Mouse (Mus musculus) layer of hippocampus, adult 8-10 months (tissue): ENCODE measurements around the gene Nfyb. TPM values are rescaled to one million over a fixed set of nuclear protein-coding genes. Genes with fewer than 3 reads are reported as not detected.

Experiments
- DNase-seq, 2 experiments: peaks; one replicate each; pipeline ENCODE4 v3.0.0; 2022; ENCODE audit warnings: low spot score in 2 of 2
- total RNA-seq, 4 experiments: library from RNA; stranded (reverse); gene quantifications; 2 replicates each; pipeline ENCODE4 v1.2.4; 2022

Gene Nfyb
- total RNA-seq, 4 experiments from 2014 or later = 58.1 to 69.3 (median 62.9) TPM

DNA sequence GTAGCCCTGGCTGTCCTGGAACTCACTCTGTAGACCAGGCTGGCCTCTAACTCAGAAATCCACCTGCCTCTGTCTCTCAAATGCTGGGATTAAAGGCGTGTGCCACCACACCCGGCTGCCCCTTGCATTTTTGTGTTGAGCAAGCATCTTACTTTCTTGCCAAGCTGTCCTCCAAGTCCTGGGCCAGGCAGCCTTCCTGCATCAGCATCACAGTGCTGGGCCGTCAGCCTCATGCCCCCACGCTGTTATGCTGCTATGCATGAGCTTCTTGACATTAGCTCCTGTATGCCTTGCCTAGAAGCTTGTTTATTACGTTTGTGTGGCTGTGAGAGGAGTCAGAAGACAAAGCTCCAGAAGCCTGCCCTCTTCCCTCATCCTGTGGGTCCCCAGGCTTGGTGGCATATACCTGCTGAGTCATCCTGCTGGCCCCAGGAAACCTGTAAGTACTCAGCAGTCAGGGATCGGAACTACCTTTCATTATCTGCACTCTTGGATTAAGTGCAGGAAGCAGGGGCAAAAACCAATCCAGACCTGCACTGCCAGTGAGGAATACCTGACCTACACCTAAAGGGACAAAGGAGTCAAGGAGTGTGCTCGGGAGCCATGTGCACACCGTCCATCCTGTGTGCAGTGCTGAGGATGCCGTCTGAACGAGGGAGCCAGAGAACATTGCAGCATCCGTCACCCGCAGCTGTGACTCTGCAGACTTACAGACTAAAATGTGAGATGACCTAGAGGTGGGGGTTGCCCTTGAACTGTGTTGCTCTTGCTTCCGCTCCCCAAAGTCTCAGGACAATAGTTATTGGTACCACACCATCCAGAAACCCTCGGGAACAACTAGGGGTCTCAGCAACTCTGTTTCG is 16.7 kb downstream of the Nfyb start:
- DNase-seq = no peak

DNA sequence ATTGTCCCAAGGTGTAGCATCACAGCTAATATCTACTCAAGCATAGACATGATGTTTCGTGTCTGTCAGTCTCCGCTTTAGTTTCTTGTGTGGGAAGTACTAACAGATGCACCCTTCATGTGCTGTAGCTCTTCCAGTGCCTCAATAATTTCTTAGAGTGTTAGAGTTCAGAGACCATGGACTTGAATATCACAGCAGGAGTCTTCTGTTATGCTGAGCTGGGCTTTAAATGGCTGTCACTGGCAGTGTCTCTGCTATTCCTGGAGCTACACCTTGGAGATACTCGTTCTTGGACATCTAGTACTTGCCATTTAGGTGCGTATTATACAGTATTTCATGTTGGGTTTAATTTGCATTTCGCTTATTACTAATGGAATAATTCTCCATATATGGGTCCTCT is 18.6 kb downstream of the Nfyb start:
- DNase-seq = no peak

DNA sequence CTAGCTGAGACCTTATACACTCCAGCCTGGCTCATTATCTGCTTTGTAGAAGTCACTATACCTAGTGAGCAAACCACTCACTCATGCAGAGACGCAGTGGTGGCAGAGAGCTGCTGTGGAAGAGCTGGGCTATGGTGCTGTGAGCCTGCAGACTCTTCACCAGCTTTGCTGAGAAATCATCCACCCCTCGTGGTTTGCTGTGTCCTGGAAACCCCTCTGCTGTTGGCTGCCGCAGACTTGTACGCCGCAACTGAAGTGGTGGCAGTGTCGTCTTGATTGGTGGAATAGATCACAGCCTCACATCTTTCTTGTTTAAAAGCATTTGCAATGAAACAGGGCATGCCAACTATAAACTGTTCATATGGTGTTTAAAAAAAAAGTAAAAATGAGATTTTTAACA is 19.6 kb downstream of the Nfyb start:
- DNase-seq = no peak

DNA sequence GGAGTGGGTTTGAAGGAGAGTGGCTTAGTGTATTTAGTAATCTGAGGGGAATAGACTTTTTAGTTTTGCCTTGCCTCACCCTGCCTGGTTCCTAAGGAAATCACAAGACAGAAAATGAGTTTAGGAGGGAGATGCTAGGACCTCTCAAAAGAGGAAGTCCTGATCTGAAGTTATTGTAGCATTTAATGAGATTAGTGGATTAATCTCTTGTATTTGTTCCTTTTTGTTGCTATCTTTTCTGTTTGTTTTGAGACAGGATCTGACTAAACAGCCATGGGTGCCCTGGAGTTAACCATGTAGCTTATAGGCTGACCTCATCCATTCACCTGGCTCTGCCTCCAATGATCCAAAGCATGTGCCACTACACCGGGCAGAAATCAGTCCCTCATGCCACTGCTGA is 21.4 kb downstream of the Nfyb start:
- DNase-seq = no peak

DNA sequence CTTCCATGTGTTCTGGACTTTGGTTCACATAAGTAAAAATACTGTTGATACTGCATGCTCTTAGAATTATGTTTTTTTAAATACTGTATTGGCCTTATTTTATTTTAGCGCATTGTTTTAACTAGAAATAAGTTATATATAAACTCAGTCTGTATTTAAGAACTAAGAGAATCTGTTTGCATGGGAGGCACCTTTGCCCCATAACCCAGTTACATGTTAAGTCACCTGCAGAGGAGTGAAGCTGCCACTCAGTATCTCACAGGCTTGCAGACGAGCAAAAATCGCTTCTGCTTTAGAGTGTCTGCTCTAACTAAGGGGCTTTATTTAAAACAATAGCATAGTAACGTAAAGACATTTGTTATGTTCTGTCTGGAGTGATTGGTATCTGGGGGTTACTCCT is 22.1 kb downstream of the Nfyb start:
- no peak for DNase-seq

DNA sequence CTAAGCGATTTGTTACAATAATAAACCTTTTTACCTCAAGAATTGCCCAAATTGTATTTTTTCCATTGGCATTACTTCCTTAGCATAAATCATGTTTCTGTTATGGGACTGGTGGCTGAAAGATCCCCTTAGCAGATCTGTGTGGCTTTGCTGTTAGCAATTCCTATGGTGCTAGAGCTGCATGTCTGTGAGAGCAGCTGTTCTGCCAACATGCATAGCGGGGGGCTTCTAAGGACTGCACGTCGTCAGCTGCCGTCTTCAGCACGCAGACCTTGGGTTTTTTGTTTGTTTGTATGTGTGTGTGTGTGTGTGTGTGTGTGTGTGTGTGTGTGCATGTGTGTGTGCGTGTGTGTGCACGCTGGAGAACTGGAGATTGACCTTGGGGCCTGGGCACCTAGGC is 22.6 kb downstream of the Nfyb start:
- peak in 1 of 2 experiments; percentile 4 for DNase-seq

DNA sequence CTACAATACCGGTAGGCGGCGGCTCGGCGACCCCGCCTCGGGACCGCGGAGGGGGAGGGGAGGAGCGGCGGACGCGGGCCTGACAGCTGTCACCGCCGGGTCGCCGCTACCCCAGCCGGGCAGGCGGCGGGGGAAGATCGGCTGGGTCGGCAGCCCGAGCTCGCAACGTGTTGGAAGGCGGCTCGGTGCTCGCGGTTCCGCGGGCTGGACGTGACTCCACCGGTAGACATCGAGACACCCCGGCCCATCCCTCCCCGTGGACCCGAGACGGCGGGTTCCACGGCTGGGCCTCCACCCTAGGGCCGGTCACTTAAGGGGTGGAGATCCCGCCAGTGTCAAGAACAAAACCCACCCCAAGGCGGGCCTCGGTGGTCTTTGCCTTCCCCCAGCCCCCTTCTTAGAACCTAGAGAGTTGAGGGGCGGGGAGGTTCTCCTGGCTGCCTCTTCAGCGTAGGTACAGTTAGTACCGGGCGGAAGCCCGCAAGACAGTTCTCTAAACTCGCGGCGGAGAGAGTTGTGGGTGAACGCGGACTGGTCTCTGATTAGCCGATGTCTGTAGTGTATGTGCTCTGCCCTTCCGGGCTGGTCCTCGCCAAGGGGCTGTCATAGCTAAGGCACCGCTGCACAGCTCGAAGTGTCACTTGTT is 64.5 kb downstream of the Nfyb start:
- no peak for DNase-seq

DNA sequence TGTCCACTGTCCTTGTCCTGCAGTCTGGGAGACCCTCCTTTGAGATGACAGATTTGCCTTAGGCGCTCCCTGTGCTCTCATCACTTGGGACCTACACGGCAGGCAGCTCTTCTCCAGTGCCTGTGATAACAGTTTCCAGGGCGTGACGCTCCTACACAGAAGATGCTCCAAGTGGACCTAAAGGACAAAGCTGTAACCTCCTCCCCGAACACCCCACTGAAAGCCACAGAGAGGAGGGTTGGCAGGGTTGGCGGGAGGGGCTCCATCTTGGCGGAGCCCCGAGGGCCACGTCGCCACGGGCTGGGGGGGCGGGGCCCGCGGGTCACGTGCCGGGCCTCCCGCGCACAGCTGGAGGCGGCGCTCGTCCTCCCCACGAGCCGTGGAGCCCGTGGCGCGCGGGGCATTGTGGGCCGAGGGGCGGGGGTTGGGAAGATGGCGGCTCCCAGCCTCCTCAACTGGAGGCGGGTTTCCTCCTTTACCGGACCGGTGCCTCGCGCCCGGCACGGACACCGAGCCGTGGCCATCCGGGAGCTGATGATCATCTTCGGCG is 65.2 kb downstream of the Nfyb start:
- DNase-seq = peak; percentile 79 to 81

Other genes starting within 250 kb of the Nfyb start
- gene 1190007I07Rik, start 140.9 kb downstream of the Nfyb start, total RNA-seq = 10 to 100 TPM; 19.7 to 22.4 (median 19.7) TPM
- 10 to 100 TPM; 35.5 to 42.7 (median 36.9) TPM for gene Tdg, start 134.3 kb downstream of the Nfyb start, total RNA-seq
- 10 to 100 TPM; 13.9 to 26.8 (median 18.1) TPM for gene Glt8d2, start 73.5 kb downstream of the Nfyb start, total RNA-seq
- gene Hcfc2, start 68.0 kb downstream of the Nfyb start, total RNA-seq = 10 to 100 TPM; 40.1 to 62.4 (median 51.7) TPM
- gene Txnrd1, start 69.8 kb upstream of the Nfyb start, total RNA-seq = 10 to 100 TPM; 53.3 to 58.4 (median 56.1) TPM
- 1 to 10 TPM; 1.7 to 3.4 (median 2.6) TPM for gene Eid3, start 102.5 kb upstream of the Nfyb start, total RNA-seq
- gene Chst11, start 221.4 kb upstream of the Nfyb start, total RNA-seq = 10 to 100 TPM; 50.0 to 55.8 (median 50.9) TPM